Mouse (Mus musculus) MEL (cell line): ENCODE measurements around the gene Pdik1l. TPM values are rescaled to one million over a fixed set of nuclear protein-coding genes. Genes with fewer than 3 reads are reported as not detected.

Experiments used
- DNase-seq: peaks from one replicate; pipeline ENCODE4 v3.0.0; 2011; ENCODE audit warnings: low read depth, low spot score
- H3K27ac ChIP-seq: 2 replicates; pipeline ENCODE4 v1.5.1; 2012; ENCODE audit warnings: low read depth, mild to moderate bottlenecking, control low read depth, low read length, moderate library complexity; ENCODE audit not compliant: control insufficient read depth
- H3K27me3 ChIP-seq, 2 experiments: fragments of 150-350 bp in 1 of 2; sonication (generic) in 1 of 2; 2 replicates each; pipeline ENCODE4 v1.6.1; 2012; ENCODE audit warnings: low read length in 2 of 2, mild to moderate bottlenecking in 2 of 2, improper control_type of control experiment in 1 of 2, moderate library complexity in 1 of 2; ENCODE audit not compliant: insufficient read depth in 2 of 2, control insufficient read depth in 1 of 2
- H3K36me3 ChIP-seq, 2 experiments: 2 replicates each; pipeline ENCODE4 v1.6.1; 2012 to 2014; ENCODE audit warnings: low read length in 2 of 2, improper control_type of control experiment in 1 of 2, inconsistent platforms in 1 of 2, mild to moderate bottlenecking in 1 of 2; ENCODE audit not compliant: insufficient read depth in 2 of 2, control insufficient read depth in 1 of 2
- H3K4me1 ChIP-seq, 2 experiments: fragments of 150-350 bp in 1 of 2; sonication (generic) in 1 of 2; 2 replicates each; pipeline ENCODE4 v1.6.1; 2012; ENCODE audit warnings: low read length in 2 of 2, improper control_type of control experiment in 1 of 2, mild to moderate bottlenecking in 1 of 2; ENCODE audit not compliant: insufficient read depth in 2 of 2, control insufficient read depth in 1 of 2
- H3K4me3 ChIP-seq, 2 experiments: fragments of 150-350 bp in 1 of 2; sonication (generic) in 1 of 2; 2 replicates each; pipeline ENCODE4 v1.5.1; 2012; ENCODE audit warnings: low read depth in 2 of 2, low read length in 2 of 2, mild to moderate bottlenecking in 2 of 2, moderate library complexity in 2 of 2, control low read depth in 1 of 2, improper control_type of control experiment in 1 of 2; ENCODE audit not compliant: control insufficient read depth in 1 of 2, insufficient read depth in 1 of 2
- H3K79me2 ChIP-seq: 2 replicates; pipeline ENCODE4 v1.6.1; 2012; ENCODE audit warnings: mild to moderate bottlenecking, low read length, moderate library complexity; ENCODE audit not compliant: control insufficient read depth, poor library complexity, insufficient read depth
- H3K9ac ChIP-seq: 2 replicates; pipeline ENCODE4 v1.6.1; 2012; ENCODE audit warnings: low read depth, mild to moderate bottlenecking, control low read depth, low read length, moderate library complexity; ENCODE audit not compliant: control insufficient read depth, poor library complexity, severe bottlenecking
- H3K9me3 ChIP-seq: fragments of 150-350 bp; sonication (generic); replicated peaks from 2 replicates; pipeline ENCODE4 v1.6.1; 2012; ENCODE audit warnings: mild to moderate bottlenecking, low read length, improper control_type of control experiment, moderate library complexity; ENCODE audit not compliant: insufficient read depth
- ELF1 ChIP-seq: IDR thresholded peaks from 2 replicates; pipeline ENCODE4 v1.6.1; 2014; ENCODE audit warnings: low read depth, mild to moderate bottlenecking, inconsistent platforms, low read length, improper control_type of control experiment, moderate library complexity
- GABPA ChIP-seq: IDR thresholded peaks from 2 replicates; pipeline ENCODE4 v1.6.1; 2012; ENCODE audit warnings: low read depth, mild to moderate bottlenecking, inconsistent platforms, low read length, improper control_type of control experiment, moderate library complexity
- HCFC1 ChIP-seq: IDR thresholded peaks from 2 replicates; pipeline ENCODE4 v1.6.1; 2012; ENCODE audit warnings: low read depth, mild to moderate bottlenecking, inconsistent platforms, low read length, improper control_type of control experiment, moderate library complexity
- JUND ChIP-seq: IDR thresholded peaks from 2 replicates; pipeline ENCODE4 v1.6.1; 2011; ENCODE audit warnings: low read depth, mild to moderate bottlenecking, improper control_type of control experiment, low read length
- KAT2A ChIP-seq: conservative IDR thresholded peaks from 2 replicates; pipeline ENCODE4 v1.6.1; 2012; ENCODE audit warnings: low read depth, low read length, improper control_type of control experiment, inconsistent platforms
- MAX ChIP-seq: IDR thresholded peaks from 2 replicates; pipeline ENCODE4 v1.6.1; 2011; ENCODE audit warnings: low read length, improper control_type of control experiment
- MAZ ChIP-seq: IDR thresholded peaks from 2 replicates; pipeline ENCODE4 v1.6.1; 2012; ENCODE audit warnings: low read depth, mild to moderate bottlenecking, inconsistent platforms, low read length, improper control_type of control experiment
- MYB ChIP-seq: IDR thresholded peaks from 2 replicates; pipeline ENCODE4 v1.6.1; 2011; ENCODE audit warnings: mild to moderate bottlenecking, low read depth, low read length, improper control_type of control experiment
- MYC ChIP-seq: IDR thresholded peaks from 2 replicates; pipeline ENCODE4 v1.6.1; 2011; ENCODE audit warnings: low read depth, mild to moderate bottlenecking, low read length, improper control_type of control experiment, moderate library complexity
- NRF1 ChIP-seq: IDR thresholded peaks from 2 replicates; pipeline ENCODE4 v1.6.1; 2014; ENCODE audit warnings: low read depth, mild to moderate bottlenecking, inconsistent platforms, low read length, improper control_type of control experiment, moderate library complexity; ENCODE audit not compliant: poor library complexity, insufficient read depth, severe bottlenecking
- POLR2A ChIP-seq, 2 experiments: IDR thresholded peaks; 2 replicates each; pipeline ENCODE4 v1.6.1; 2011 to 2012; ENCODE audit warnings: low read length in 2 of 2, mild to moderate bottlenecking in 2 of 2, control low read depth in 1 of 2, improper control_type of control experiment in 1 of 2, low read depth in 1 of 2, moderate library complexity in 1 of 2; ENCODE audit not compliant: control insufficient read depth in 1 of 2, insufficient read depth in 1 of 2, poor library complexity in 1 of 2
- POLR2AphosphoS5 ChIP-seq: IDR thresholded peaks from 2 replicates; pipeline ENCODE4 v1.6.1; 2012; ENCODE audit warnings: low read depth, borderline replicate concordance, mild to moderate bottlenecking, inconsistent platforms, low read length, moderate library complexity, mixed read lengths
- RAD21 ChIP-seq: IDR thresholded peaks from 2 replicates; pipeline ENCODE4 v1.6.1; 2011; ENCODE audit warnings: mild to moderate bottlenecking, low read depth, low read length, improper control_type of control experiment
- SIN3A ChIP-seq: IDR thresholded peaks from 2 replicates; pipeline ENCODE4 v1.6.1; 2012; ENCODE audit warnings: low read length, improper control_type of control experiment, inconsistent platforms
- SMC3 ChIP-seq: IDR thresholded peaks from 2 replicates; pipeline ENCODE4 v1.6.1; 2011; ENCODE audit warnings: low read depth, low read length, improper control_type of control experiment
- UBTF ChIP-seq: IDR thresholded peaks from 2 replicates; pipeline ENCODE4 v1.6.1; 2012; ENCODE audit warnings: low read depth, mild to moderate bottlenecking, inconsistent platforms, low read length, improper control_type of control experiment, moderate library complexity, borderline replicate concordance; ENCODE audit not compliant: insufficient read depth
- USF2 ChIP-seq, 2 experiments: IDR thresholded peaks; 2 replicates each; pipeline ENCODE4 v1.6.1; 2011 to 2012; ENCODE audit warnings: improper control_type of control experiment in 2 of 2, low read length in 2 of 2, borderline replicate concordance in 1 of 2, inconsistent platforms in 1 of 2, low read depth in 1 of 2, mild to moderate bottlenecking in 1 of 2; ENCODE audit not compliant: insufficient read depth in 1 of 2
- polyA plus RNA-seq, 2 experiments: library from polyadenylated mRNA; stranded (reverse) in 1 of 2; unstranded in 1 of 2; fragments of >175 nt in 1 of 2; fragments of >200 nt in 1 of 2; gene quantifications; 2 replicates each; pipeline versions ENCODE4 v1.2.1 to v1.2.4; 2012; ENCODE audit warnings: low replicate concordance in 2 of 2, low read depth in 1 of 2; ENCODE audit not compliant: insufficient read length in 2 of 2, insufficient read depth in 1 of 2, missing spikeins in 1 of 2
- total RNA-seq: library from RNA; depleted of rRNA; stranded (reverse); fragments of 300-350 nt; gene quantifications from 2 replicates; pipeline ENCODE4 v1.2.3, GENCODE M21; 2012

The Pdik1l gene
- total and polyA plus RNA-seq, 3 experiments, result 11.7 to 32.1 (median 13.0) TPM

DNA sequence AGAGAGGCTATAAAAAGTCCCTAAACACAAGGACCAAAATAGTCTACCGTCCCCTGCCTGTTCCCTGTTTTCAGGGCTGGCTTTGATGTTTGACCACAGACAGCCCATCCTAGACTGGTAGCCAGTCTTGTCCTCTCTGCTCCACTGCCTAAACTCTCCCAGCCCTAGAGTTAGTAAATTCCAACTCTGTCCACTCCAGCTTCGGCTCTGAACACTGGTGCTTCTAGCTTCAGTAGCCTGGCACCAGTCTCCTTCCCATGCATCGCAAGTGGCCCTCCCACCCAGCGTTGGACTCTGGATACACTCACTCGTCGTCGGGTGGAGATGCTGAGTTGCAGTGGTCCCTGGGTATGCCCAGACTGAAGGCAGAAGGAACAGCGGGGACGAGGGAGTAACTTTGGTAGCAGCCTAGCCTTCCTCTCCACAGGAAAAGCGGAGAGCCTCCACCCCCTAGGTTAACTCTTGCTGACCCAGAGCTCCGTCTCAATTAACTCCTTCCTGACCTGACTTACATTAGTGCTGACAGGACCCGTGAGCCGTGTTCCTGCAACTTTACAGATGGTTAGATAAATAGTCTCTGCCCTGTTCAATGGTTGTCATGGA is 33.9 kb downstream of the Pdik1l start, which contains the start of gene Grrp1:
TSS of gene Grrp1 (minus strand) at position 385 of the 603 bp plus-strand sequence.
- Histone ChIP-seq H3K27me3 (no peaks in the 10 kb centered on the region), H3K4me1 (peaks cover 2 to 3% of the 10 kb centered on the region in 2 experiments; a peak in 1 of 4 replicates), H3K27ac (no peak within 1 kb of the TSS), H3K79me2 (no peaks in the 10 kb centered on the region), H3K9ac (no peak within 1 kb of the TSS), H3K4me3 (no peak within 1 kb of the TSS), H3K36me3 (no peaks in the 10 kb centered on the region), H3K9me3 (no peaks in the 10 kb centered on the region)
- DNase-seq, result no peak
- TF ChIP-seq SIN3A (no peak), MAX (no peak), POLR2AphosphoS5 (no peak), USF2 (IDR thresholded peaks at IDR 0.05; ENCODE audit: borderline replicate concordance in 1 of 2, insufficient read depth in 1 of 2, low read depth in 1 of 2, low read length in 2 of 2) (no peak), MYC (no peak), POLR2A (IDR thresholded peaks at IDR 0.05; ENCODE audit: control insufficient read depth in 1 of 2, insufficient read depth in 1 of 2, low read depth in 1 of 2, low read length in 2 of 2, poor library complexity in 1 of 2) (no peak), ELF1 (no peak), KAT2A (no peak), HCFC1 (no peak), JUND (no peak), UBTF (no peak)

DNA sequence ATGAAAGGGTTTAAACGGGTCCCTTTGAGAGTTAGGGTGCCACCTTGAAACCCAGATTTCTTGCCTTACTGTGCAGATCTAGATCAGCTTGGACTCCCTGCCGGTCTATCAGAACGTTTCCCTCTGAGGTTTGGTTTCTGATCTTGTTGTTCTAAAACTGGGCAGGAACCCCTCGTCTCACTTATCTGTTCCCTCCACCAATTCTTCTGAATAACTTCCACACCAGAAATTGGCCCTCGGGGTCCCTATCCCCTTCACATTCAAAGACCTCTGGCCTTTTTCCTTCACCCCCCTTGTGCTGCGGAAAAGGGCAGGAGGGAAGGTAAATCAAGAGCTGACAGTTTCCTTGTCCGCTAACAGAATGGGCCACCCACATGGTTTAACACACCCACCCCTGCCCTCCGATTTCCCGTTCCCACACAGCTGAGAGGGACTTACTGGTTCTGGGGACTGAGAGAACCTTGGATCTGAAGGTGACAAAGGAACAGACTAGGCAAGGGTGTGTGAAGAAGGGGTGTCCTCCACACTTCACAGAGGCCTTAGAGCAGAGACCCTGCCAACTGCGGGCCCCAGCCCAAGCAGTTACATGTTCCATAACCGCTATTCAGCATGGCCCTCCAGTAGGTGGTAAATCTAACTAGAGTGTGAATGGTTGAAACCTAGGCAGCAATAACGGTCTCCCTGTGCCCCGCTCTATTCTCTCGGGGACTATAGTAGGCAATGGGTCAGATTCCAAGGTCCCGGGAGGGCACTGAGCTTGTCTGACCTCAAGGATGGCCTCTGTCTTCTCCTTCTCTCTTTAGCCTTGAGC is 34.6 kb downstream of the Pdik1l start:
- no peak overlapping the region for H3K4me3 ChIP-seq
- peaks cover 2 to 3% of the 10 kb centered on the region in 2 experiments; a peak in 1 of 4 replicates for H3K4me1 ChIP-seq
- H3K27me3 ChIP-seq, result no peaks in the 10 kb centered on the region
- no peaks in the 10 kb centered on the region for H3K9me3 ChIP-seq
- H3K36me3 ChIP-seq, result no peaks in the 10 kb centered on the region
- H3K79me2 ChIP-seq, result no peaks in the 10 kb centered on the region
- H3K27ac ChIP-seq, result no peak overlapping the region
- no peak for DNase-seq
- no peak for TF ChIP-seq SMC3
- no peak for TF ChIP-seq GABPA
- TF ChIP-seq MAZ, result no peak
- no peak for TF ChIP-seq NRF1
- no peak for TF ChIP-seq HCFC1
- no peak for TF ChIP-seq RAD21
- TF ChIP-seq MYB, result no peak
- H3K9ac ChIP-seq, result no peak overlapping the region
